Mouse (Mus musculus): Measurements from ENCODE around the gene Parl.

GRCm38 (mm10) chr16:20247103-20247502 lies 55.1 kb downstream of the Parl start:
- TF ChIP-seq POLR2A (IDR thresholded peaks at IDR 0.05; ENCODE audit: borderline replicate concordance, control insufficient read depth, low read depth, low read length) (no peak), CTCF (IDR thresholded peaks at IDR 0.05; ENCODE audit: control insufficient read depth, insufficient read depth, low read length) (no peak)
